Mouse (Mus musculus): ENCODE results near the gene Cd69.

Cd69 gene

GRCm38 (mm10) chr6:129246992-129247391, 28.2 kb downstream of the Cd69 start:
- no peak for DNase-seq (ENCODE audit: low spot score)

- no peak for DNase-seq (ENCODE audit: low spot score)
Measured at GRCm38 (mm10) chr6:129245793-129246192, 29.4 kb downstream of the Cd69 start.

GRCm38 (mm10) chr6:129241907-129242306, 33.3 kb downstream of the Cd69 start:
- DNase-seq (ENCODE audit: low spot score) = peak; percentile 25

GRCm38 (mm10) chr6:129241471-129241870, 33.8 kb downstream of the Cd69 start:
- no peak for DNase-seq (ENCODE audit: low spot score)

GRCm38 (mm10) chr6:129239564-129240248, 35.5 kb downstream of the Cd69 start:
- DNase-seq (ENCODE audit: low spot score) = no peak

GRCm38 (mm10) chr6:129238275-129239038, 36.8 kb downstream of the Cd69 start:
- DNase-seq (ENCODE audit: low spot score) = peak; percentile 38

- DNase-seq (ENCODE audit: low spot score) = peak; percentile 75
Measured at GRCm38 (mm10) chr6:129237350-129238274, 37.6 kb downstream of the Cd69 start.

GRCm38 (mm10) chr6:129236652-129237342, 38.4 kb downstream of the Cd69 start:
- no peak for DNase-seq (ENCODE audit: low spot score)

- DNase-seq (ENCODE audit: low spot score) = no peak
Measured at GRCm38 (mm10) chr6:129235855-129236461, 39.3 kb downstream of the Cd69 start.

- DNase-seq (ENCODE audit: low spot score) = no peak
Measured at GRCm38 (mm10) chr6:129234456-129235360, 40.5 kb downstream of the Cd69 start.

- DNase-seq (ENCODE audit: low spot score) = no peak
Measured at GRCm38 (mm10) chr6:129233955-129234369, 41.3 kb downstream of the Cd69 start.

GRCm38 (mm10) chr6:129233366-129233954, 41.8 kb downstream of the Cd69 start:
- no peak for DNase-seq (ENCODE audit: low spot score)

GRCm38 (mm10) chr6:129232842-129233205, 42.4 kb downstream of the Cd69 start:
- no peak for DNase-seq (ENCODE audit: low spot score)

GRCm38 (mm10) chr6:129232005-129232841, 43.0 kb downstream of the Cd69 start:
- DNase-seq (ENCODE audit: low spot score) = no peak

- no peak for DNase-seq (ENCODE audit: low spot score)
Measured at GRCm38 (mm10) chr6:129229774-129230578, 45.3 kb downstream of the Cd69 start.

- no peak for DNase-seq (ENCODE audit: low spot score)
Measured at GRCm38 (mm10) chr6:129228935-129229773, 46.1 kb downstream of the Cd69 start.

GRCm38 (mm10) chr6:129225078-129225477, 50.2 kb downstream of the Cd69 start:
- DNase-seq (ENCODE audit: low spot score) = no peak
